Mouse (Mus musculus) stomach, embryonic 15.5 days (tissue): Measurements from ENCODE around the gene Sdf2. TPM values are rescaled to one million over a fixed set of nuclear protein-coding genes. Genes with fewer than 3 reads are reported as not detected.

Experiments
- ATAC-seq: fragments of 200-750 bp; cut with Nextera tagmentation; 2 replicates; pipeline ENCODE4 v1.8.0; 2017; ENCODE audit warnings: low read depth, moderate number of reproducible peaks, moderate TSS enrichment; ENCODE audit not compliant: insufficient read depth, low FRiP score
- H3K27ac ChIP-seq: fragments of 300-500 bp; sonication (generic); 2 replicates; pipeline ENCODE4 v1.5.1; 2015; ENCODE audit warnings: mild to moderate bottlenecking, inconsistent platforms
- H3K27me3 ChIP-seq: fragments of 300-500 bp; sonication (generic); replicated peaks from 2 replicates; pipeline ENCODE4 v1.6.1; 2015; ENCODE audit warnings: inconsistent platforms
- H3K36me3 ChIP-seq: fragments of 300-500 bp; sonication (generic); 2 replicates; pipeline ENCODE4 v1.6.1; 2015; ENCODE audit warnings: inconsistent platforms
- H3K4me1 ChIP-seq: fragments of 300-500 bp; sonication (generic); 2 replicates; pipeline ENCODE4 v1.6.1; 2015; ENCODE audit warnings: inconsistent platforms
- H3K4me2 ChIP-seq: fragments of 300-500 bp; sonication (generic); 2 replicates; pipeline ENCODE4 v1.6.1; 2015; ENCODE audit warnings: mild to moderate bottlenecking, inconsistent platforms
- H3K4me3 ChIP-seq: fragments of 300-500 bp; sonication (generic); replicated peaks from 2 replicates; pipeline ENCODE4 v1.5.1; 2015; ENCODE audit warnings: inconsistent platforms
- H3K9ac ChIP-seq: fragments of 300-500 bp; sonication (generic); 2 replicates; pipeline ENCODE4 v1.6.1; 2015; ENCODE audit warnings: inconsistent platforms
- H3K9me3 ChIP-seq: fragments of 300-500 bp; sonication (generic); 2 replicates; pipeline ENCODE4 v1.6.1; 2016; ENCODE audit warnings: inconsistent platforms
- WGBS: fragments of 180-500 bp; shearing (Covaris S2); methylation state at CpG from one replicate; pipeline ENCODE4 v1.1.7; 2015; 5-methylcytosine and 5-hydroxymethylcytosine counted together
- polyA plus RNA-seq: library from polyadenylated mRNA; unstranded; fragments of >200 nt; fragmentation: Nextera tagmentation; extraction: Ambion mirVana; gene quantifications from 2 replicates; pipeline ENCODE4 v1.2.1, GENCODE M21; 2015

Gene Sdf2
- polyA plus RNA-seq, 1 experiment from 2014 or later, result 89.7 TPM

DNA sequence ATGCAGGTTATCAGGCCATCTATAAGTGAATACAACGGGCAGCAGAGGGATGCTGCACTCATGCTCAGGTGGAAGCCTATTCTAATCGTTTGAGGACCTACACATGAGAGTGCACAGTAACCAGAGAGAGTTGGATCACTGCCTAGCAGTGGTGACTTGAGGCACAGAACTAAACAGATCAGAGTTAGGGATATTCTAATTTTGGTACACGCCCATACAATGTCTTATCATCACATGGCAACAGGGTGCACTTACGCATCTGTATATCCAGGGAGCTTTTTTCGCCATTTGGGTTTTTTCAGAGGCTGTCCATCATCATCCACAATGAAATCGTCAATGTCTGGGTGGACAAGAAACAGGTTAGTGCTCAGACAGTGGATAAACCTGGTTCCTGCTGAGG, 14.0 kb upstream of the Sdf2 start:
- Histone ChIP-seq H3K4me3 (no peak overlapping the region), H3K36me3 (peaks cover 72% of the 10 kb centered on the region), H3K4me1 (no peaks in the 10 kb centered on the region), H3K4me2 (no peak overlapping the region), H3K9ac (no peak overlapping the region), H3K9me3 (no peaks in the 10 kb centered on the region), H3K27me3 (no peaks in the 10 kb centered on the region), H3K27ac (no peak overlapping the region)
- no peak for ATAC-seq
- 90% methylated on average over 6 of the region's 6 CpGs for WGBS

DNA sequence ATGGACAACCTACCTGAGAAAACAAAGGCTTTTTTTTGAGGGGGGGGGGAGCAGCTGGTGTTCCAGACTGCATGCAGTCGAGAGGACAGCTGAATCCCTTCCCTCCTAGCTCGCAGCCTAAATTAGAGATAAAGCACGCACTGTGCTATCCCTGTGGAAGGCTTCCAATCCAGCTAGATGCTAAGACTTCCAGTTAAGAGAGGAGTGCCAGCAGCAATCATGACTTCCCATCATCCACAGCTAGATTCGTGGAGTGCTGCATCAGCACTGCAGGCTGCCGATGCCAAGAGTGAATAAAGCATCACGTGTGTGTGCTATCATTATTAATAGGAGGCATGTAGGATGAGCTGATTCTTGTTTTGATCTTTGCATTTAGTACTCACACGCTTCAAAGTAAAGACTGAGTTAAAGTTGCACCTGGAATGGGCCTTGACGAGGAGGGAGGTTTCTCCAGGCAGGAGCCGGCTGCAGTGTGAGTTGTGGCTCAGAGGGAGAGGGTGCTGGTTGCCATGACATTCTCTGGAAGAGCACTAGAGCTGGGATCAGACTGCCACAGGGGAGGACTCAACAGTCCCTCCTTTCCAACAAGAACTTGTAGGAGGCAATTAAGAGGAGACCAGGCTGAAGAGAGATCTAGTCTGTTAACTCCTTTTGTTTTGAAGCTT, 5.2 kb upstream of the Sdf2 start:
- 89% methylated on average over 9 of the region's 9 CpGs for WGBS
- Histone ChIP-seq H3K9me3 (no peaks in the 10 kb centered on the region), H3K9ac (no peak overlapping the region), H3K4me3 (no peak overlapping the region), H3K27me3 (no peaks in the 10 kb centered on the region), H3K36me3 (peaks cover 13% of the 10 kb centered on the region; the same call in 1 of the 2 replicates), H3K4me2 (no peak overlapping the region), H3K4me1 (peaks cover 7% of the 10 kb centered on the region), H3K27ac (no peak overlapping the region)
- ATAC-seq, result no peak

- ATAC-seq, result no peak
- Histone ChIP-seq H3K9ac (peak overlapping the region; percentile 82), H3K9me3 (no peaks in the 10 kb centered on the region), H3K36me3 (0 out of 2 replicates have a peak, but pooled peaks cover 5% of the 10 kb centered on the region), H3K4me1 (peaks cover 15% of the 10 kb centered on the region), H3K27me3 (no peaks in the 10 kb centered on the region), H3K4me3 (peak overlapping the region; percentile 76), H3K27ac (peak overlapping the region; percentile 99), H3K4me2 (peak overlapping the region; percentile 71)
- under 1% methylated on average over 19 of the region's 19 CpGs for WGBS
These were observed 302 bp upstream of the Sdf2 start for GRCm38 (mm10) chr11:78245261-78245626.

DNA sequence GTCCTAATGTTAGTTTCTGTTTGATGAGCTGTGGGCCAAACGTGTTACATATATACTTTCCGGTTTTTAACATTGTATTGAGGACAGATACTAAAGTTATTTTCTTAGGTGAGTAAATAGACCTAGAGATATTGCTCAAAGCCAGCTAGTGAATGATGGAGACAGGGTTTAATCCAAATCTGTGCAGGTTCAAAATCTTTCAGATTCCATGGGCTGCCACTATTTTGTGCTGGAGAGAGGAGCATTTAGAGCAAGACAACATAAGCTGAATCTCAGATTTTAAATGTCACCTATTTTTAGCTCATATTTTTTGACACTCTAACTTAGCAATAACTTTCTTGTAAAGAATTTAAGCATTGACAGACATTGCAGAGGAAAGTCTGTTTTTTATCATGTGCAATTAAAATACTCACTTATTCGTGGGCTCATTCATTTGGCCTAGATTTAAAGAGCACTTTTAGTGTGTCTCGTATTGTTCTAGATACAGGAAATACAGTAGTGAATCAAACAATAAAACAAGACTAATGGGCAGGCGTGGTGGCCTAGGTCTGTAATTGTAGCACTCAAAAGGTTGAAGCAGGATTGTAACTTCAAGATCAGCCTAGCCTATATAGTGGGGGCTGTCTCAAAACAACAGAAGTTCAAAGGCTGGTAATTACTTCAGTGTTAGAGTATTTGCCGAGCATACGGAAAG, 919 bp downstream of the Sdf2 start:
- Histone ChIP-seq H3K9me3 (no peaks in the 10 kb centered on the region), H3K9ac (0 out of 2 replicates have a peak overlapping the region, but pooled peaks have one; percentile 82), H3K4me1 (peaks cover 15% of the 10 kb centered on the region), H3K4me2 (peak overlapping the region; percentile 60), H3K27ac (peak overlapping the region; percentile 99), H3K36me3 (peaks cover 6% of the 10 kb centered on the region; the same call in 1 of the 2 replicates), H3K27me3 (no peaks in the 10 kb centered on the region), H3K4me3 (peak overlapping the region; percentile 76)
- no peak for ATAC-seq
- WGBS, result 34% methylated on average over 7 of the region's 7 CpGs

- WGBS, result 44% methylated on average over 3 of the region's 3 CpGs
- ATAC-seq, result peak; percentile 68; the same call in 1 of the 2 replicates
- H3K4me3 ChIP-seq, result peak overlapping the region; percentile 76
These were observed 1.4 kb downstream of the Sdf2 start for GRCm38 (mm10) chr11:78247012-78247348.

GRCm38 (mm10) chr11:78247727-78248140, 2.2 kb downstream of the Sdf2 start:
- peak overlapping the region; percentile 73 for H3K27ac ChIP-seq
- H3K27me3 ChIP-seq, result no peaks in the 10 kb centered on the region
- H3K9me3 ChIP-seq, result no peaks in the 10 kb centered on the region
- peak overlapping the region; percentile 34 for H3K4me2 ChIP-seq
- no peak overlapping the region for H3K4me3 ChIP-seq
- H3K9ac ChIP-seq, result no peak overlapping the region
- peaks cover 15% of the 10 kb centered on the region for H3K36me3 ChIP-seq
- ATAC-seq, result no peak
- 69% methylated on average over 4 of the region's 4 CpGs for WGBS
- peaks cover 15% of the 10 kb centered on the region for H3K4me1 ChIP-seq

More at GRCm38 (mm10) chr11:78247012-78247348, 1.4 kb downstream of the Sdf2 start:
- H3K27ac ChIP-seq, result peak overlapping the region; percentile 99
- H3K36me3 ChIP-seq, result peaks cover 9% of the 10 kb centered on the region; the same call in 1 of the 2 replicates
- H3K4me2 ChIP-seq, result peak overlapping the region; percentile 60
- H3K4me1 ChIP-seq, result peaks cover 15% of the 10 kb centered on the region
- no peaks in the 10 kb centered on the region for H3K9me3 ChIP-seq
- no peak overlapping the region for H3K9ac ChIP-seq
- no peaks in the 10 kb centered on the region for H3K27me3 ChIP-seq

DNA sequence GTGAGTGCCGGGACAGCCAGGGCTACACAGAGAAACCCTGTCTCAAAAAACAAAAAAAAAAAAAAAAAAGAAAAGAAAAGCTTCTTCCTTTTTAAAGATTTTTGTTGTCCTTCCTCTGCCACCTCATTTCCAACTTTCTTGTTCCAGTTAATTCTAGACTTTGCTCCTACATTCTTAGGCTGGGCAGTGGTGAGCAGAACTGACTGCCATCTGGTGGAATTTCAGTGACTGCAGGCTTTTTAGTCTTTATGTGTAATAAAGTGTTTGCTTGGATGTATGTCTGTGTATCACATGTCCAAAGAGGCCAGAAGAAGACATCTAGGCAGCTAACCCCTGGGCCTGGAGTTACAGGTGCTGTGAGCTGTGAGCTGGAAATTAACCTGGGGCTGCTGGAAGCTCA, 11.1 kb downstream of the Sdf2 start:
- ATAC-seq, result no peak
- Histone ChIP-seq H3K27me3 (no peaks in the 10 kb centered on the region), H3K36me3 (peaks cover 28% of the 10 kb centered on the region), H3K4me3 (no peak overlapping the region), H3K4me1 (no peaks in the 10 kb centered on the region), H3K9me3 (no peaks in the 10 kb centered on the region), H3K27ac (no peak overlapping the region), H3K9ac (no peak overlapping the region), H3K4me2 (no peak overlapping the region)
- 100% methylated on average over 1 of the region's 1 CpGs for WGBS

- WGBS, result 95% methylated on average over 2 of the region's 2 CpGs
- Histone ChIP-seq H3K27ac (no peak overlapping the region), H3K27me3 (no peaks in the 10 kb centered on the region), H3K4me3 (peak overlapping the region; percentile 85), H3K4me1 (peaks cover 7% of the 10 kb centered on the region), H3K9ac (no peak overlapping the region), H3K4me2 (peak overlapping the region; percentile 74), H3K36me3 (peaks cover 20% of the 10 kb centered on the region), H3K9me3 (no peaks in the 10 kb centered on the region)
- ATAC-seq, result no peak
These were observed 15.1 kb downstream of the Sdf2 start for GRCm38 (mm10) chr11:78260489-78261258.

GRCm38 (mm10) chr11:78261380-78262352, 16.1 kb downstream of the Sdf2 start, which contains the start of gene 2610507B11Rik:
Gene 2610507B11Rik, plus strand, starts transcription at chr11:78261752.
- peaks cover 7% of the 10 kb centered on the region for H3K4me1 ChIP-seq
- H3K4me2 ChIP-seq, result peak within 1 kb of the TSS; percentile 74
- H3K9me3 ChIP-seq, result no peaks in the 10 kb centered on the region
- peak within 1 kb of the TSS; percentile 85 for H3K4me3 ChIP-seq
- peak within 1 kb of the TSS; percentile 54; the same call in 1 of the 2 replicates for H3K9ac ChIP-seq
- peak within 1 kb of the TSS; percentile 86 for H3K27ac ChIP-seq
- under 1% methylated on average over 110 of the region's 115 CpGs for WGBS
- ATAC-seq, result peak; percentile 96
- H3K27me3 ChIP-seq, result no peaks in the 10 kb centered on the region
- H3K36me3 ChIP-seq, result peaks cover 23% of the 10 kb centered on the region

DNA sequence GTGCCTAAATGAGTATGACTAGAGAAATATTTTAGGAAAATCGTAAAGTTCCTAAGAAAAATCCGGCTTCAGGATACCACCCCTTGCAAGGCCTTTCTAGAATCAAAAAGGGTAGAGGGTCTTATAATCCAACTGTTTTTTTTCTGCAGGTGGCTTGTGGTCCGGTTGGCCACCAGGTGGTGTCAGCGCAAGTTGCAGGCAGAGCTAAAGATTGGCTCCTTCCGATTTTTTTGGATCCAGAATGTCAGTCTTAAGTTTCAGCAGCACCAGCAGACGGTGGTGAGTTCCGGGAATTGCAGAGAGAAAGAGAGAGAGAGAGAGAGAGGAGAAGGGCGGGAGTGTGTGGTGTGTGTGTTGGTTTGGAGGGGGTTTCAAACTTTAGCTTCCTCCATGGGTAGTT, 17.0 kb downstream of the Sdf2 start:
- peaks cover 7% of the 10 kb centered on the region for H3K4me1 ChIP-seq
- peak overlapping the region; percentile 85 for H3K4me3 ChIP-seq
- peak overlapping the region; percentile 86 for H3K27ac ChIP-seq
- H3K9ac ChIP-seq, result no peak overlapping the region
- H3K36me3 ChIP-seq, result peaks cover 27% of the 10 kb centered on the region
- peak overlapping the region; percentile 74 for H3K4me2 ChIP-seq
- H3K27me3 ChIP-seq, result no peaks in the 10 kb centered on the region
- no peaks in the 10 kb centered on the region for H3K9me3 ChIP-seq
- no peak for ATAC-seq
- under 1% methylated on average over 8 of the region's 8 CpGs for WGBS

DNA sequence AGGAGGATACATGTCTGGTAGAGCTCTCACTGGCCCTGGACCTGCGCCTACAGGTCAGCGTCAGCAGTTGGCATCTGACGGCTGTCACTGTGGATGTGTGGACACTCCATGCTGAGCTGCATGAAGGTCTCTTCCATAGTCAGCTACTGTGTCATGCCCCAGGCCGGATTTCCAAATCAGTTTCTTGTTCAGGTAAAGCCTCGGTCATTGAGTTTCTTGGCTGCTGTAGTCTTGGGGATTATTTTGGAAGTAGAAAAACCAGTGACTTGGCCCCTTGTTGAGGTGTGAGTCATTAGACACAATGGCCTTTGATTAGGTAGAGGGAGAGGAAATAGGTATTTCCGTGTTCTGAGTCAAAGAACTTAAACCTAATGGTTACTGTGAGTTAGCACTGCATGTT, 20.0 kb downstream of the Sdf2 start:
- H3K4me1 ChIP-seq, result peaks cover 7% of the 10 kb centered on the region
- no peak overlapping the region for H3K4me3 ChIP-seq
- H3K4me2 ChIP-seq, result no peak overlapping the region
- H3K27ac ChIP-seq, result no peak overlapping the region
- no peak overlapping the region for H3K9ac ChIP-seq
- 82% methylated on average over 6 of the region's 6 CpGs for WGBS
- no peaks in the 10 kb centered on the region for H3K27me3 ChIP-seq
- no peaks in the 10 kb centered on the region for H3K9me3 ChIP-seq
- H3K36me3 ChIP-seq, result peaks cover 45% of the 10 kb centered on the region
- ATAC-seq, result no peak
